Mouse (Mus musculus) heart, embryonic 13.5 days (tissue): ENCODE data around the gene B4galt7. TPM values are rescaled to one million over a fixed set of nuclear protein-coding genes. Genes with fewer than 3 reads are reported as not detected.
"Not testable (repeated sequence)": the region's sequence is repeated elsewhere in the genome, so short reads cannot be mapped to it uniquely, and the experiment has no call there.

Source experiments
- ATAC-seq: fragments of 200-750 bp; cut with Nextera tagmentation; 2 replicates; pipeline ENCODE4 v1.8.0; 2017; ENCODE audit warnings: moderate TSS enrichment; ENCODE audit not compliant: insufficient number of reproducible peaks, low FRiP score, low TSS enrichment; ENCODE audit errors: extremely low read depth
- H3K27ac ChIP-seq: fragments of 300-500 bp; sonication (generic); replicated peaks from 2 replicates; pipeline ENCODE4 v1.5.1; 2015; ENCODE audit warnings: moderate library complexity, mild to moderate bottlenecking, inconsistent platforms
- H3K27me3 ChIP-seq: fragments of 300-500 bp; sonication (generic); replicated peaks from 2 replicates; pipeline ENCODE4 v1.6.1; 2015; ENCODE audit warnings: mild to moderate bottlenecking, inconsistent platforms
- H3K36me3 ChIP-seq: fragments of 300-500 bp; sonication (generic); 2 replicates; pipeline ENCODE4 v1.6.1; 2015; ENCODE audit warnings: mild to moderate bottlenecking, inconsistent platforms
- H3K4me1 ChIP-seq: fragments of 300-500 bp; sonication (generic); 2 replicates; pipeline ENCODE4 v1.6.1; 2015; ENCODE audit warnings: inconsistent platforms
- H3K4me2 ChIP-seq: fragments of 300-500 bp; sonication (generic); 2 replicates; pipeline ENCODE4 v1.6.1; 2015; ENCODE audit warnings: inconsistent platforms, mild to moderate bottlenecking, moderate library complexity
- H3K4me3 ChIP-seq: fragments of 300-500 bp; sonication (generic); 2 replicates; pipeline ENCODE4 v1.5.1; 2015; ENCODE audit warnings: moderate library complexity, mild to moderate bottlenecking, inconsistent platforms
- H3K9ac ChIP-seq: fragments of 300-500 bp; sonication (generic); 2 replicates; pipeline ENCODE4 v1.6.1; 2015; ENCODE audit warnings: inconsistent platforms, mild to moderate bottlenecking, moderate library complexity
- H3K9me3 ChIP-seq: fragments of 300-500 bp; sonication (generic); 2 replicates; pipeline ENCODE4 v1.6.1; 2016; ENCODE audit warnings: inconsistent platforms
- WGBS: fragments of 180-500 bp; shearing (Covaris S2); methylation state at CpG from one replicate; pipeline ENCODE4 v1.1.7; 2015; ENCODE audit warnings: mixed read lengths; 5-methylcytosine and 5-hydroxymethylcytosine counted together
- polyA plus RNA-seq: library from polyadenylated mRNA; unstranded; fragments of >200 nt; fragmentation: Nextera tagmentation; extraction: Ambion mirVana; gene quantifications from 2 replicates; pipeline ENCODE4 v1.2.1, GENCODE M21; 2015

Gene B4galt7
- polyA plus RNA-seq, 1 experiment from 2014 or later, result 21.2 TPM

DNA sequence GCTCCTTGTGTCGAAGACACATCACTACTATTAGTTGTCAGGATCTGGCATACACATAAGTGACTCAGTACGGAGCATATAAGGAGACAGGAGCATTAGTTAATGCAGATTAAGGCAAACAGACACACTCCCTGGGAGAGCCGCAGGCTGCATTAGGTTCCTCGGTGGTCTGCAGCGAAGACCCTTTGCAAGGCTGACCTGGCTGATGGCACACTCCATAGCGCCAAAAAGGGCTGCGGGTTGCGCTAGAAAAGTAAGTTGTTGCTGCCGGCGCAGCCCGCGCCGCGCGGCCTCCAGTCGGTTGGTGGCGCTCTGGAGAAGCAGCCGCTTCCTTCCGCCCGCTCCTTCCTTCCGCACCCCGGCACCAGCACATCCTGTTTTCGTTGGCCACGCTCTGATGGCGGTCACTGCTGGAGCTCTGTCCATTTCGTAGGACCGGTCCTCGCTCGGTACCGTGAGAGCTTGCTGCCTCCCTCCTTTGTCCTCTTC is 35.0 kb downstream of the B4galt7 start, which contains the start of gene Ddx46:
Ddx46 (plus strand) TSS at position 389 of the 489 bp plus-strand sequence.
- H3K27ac ChIP-seq, result 0 out of 2 replicates have a peak within 1 kb of the TSS, but pooled peaks have one; percentile 25
- peaks cover 59% of the 10 kb centered on the region for H3K36me3 ChIP-seq
- peak within 1 kb of the TSS; percentile 87 for H3K4me3 ChIP-seq
- no peaks in the 10 kb centered on the region for H3K9me3 ChIP-seq
- 7% methylated on average over 28 of the region's 30 CpGs for WGBS
- peaks cover 22% of the 10 kb centered on the region for H3K4me1 ChIP-seq
- no peaks in the 10 kb centered on the region for H3K27me3 ChIP-seq
- ATAC-seq, result 0 out of 2 replicates have a peak, but pooled peaks have one; percentile 62
- peak within 1 kb of the TSS; percentile 95 for H3K9ac ChIP-seq
- peak within 1 kb of the TSS; percentile 94 for H3K4me2 ChIP-seq

DNA sequence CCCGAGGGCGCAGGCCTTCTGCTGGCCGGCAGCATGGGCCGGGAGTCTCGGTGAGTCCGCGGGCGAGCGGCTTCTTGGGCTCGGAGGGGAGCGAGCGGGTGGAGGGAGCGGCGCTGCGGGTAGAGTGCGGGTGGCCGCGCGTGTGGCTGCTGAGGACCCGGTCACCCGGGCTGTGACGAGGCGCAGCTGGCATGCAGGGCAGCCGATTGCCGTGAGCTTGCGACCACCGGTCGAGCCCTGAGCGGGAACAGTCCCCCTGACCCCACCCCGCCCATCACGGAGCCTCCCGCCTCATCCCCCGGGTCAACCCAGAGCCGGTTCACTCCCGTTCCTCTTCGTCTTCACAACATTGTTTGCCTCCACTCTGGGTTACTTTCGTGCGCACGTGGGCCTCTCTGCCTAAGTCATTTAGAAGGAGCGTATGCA is 35.5 kb downstream of the B4galt7 start:
- WGBS, result under 1% methylated on average over 40 of the region's 40 CpGs
- H3K4me1 ChIP-seq, result peaks cover 22% of the 10 kb centered on the region
- peak overlapping the region; percentile 87 for H3K4me3 ChIP-seq
- peak overlapping the region; percentile 95 for H3K9ac ChIP-seq
- H3K9me3 ChIP-seq, result no peaks in the 10 kb centered on the region
- peak overlapping the region; percentile 94 for H3K4me2 ChIP-seq
- H3K27me3 ChIP-seq, result no peaks in the 10 kb centered on the region
- 0 out of 2 replicates have a peak overlapping the region, but pooled peaks have one; percentile 25 for H3K27ac ChIP-seq
- H3K36me3 ChIP-seq, result peaks cover 59% of the 10 kb centered on the region
- ATAC-seq, result no peak; the same call in 1 of the 2 replicates

DNA sequence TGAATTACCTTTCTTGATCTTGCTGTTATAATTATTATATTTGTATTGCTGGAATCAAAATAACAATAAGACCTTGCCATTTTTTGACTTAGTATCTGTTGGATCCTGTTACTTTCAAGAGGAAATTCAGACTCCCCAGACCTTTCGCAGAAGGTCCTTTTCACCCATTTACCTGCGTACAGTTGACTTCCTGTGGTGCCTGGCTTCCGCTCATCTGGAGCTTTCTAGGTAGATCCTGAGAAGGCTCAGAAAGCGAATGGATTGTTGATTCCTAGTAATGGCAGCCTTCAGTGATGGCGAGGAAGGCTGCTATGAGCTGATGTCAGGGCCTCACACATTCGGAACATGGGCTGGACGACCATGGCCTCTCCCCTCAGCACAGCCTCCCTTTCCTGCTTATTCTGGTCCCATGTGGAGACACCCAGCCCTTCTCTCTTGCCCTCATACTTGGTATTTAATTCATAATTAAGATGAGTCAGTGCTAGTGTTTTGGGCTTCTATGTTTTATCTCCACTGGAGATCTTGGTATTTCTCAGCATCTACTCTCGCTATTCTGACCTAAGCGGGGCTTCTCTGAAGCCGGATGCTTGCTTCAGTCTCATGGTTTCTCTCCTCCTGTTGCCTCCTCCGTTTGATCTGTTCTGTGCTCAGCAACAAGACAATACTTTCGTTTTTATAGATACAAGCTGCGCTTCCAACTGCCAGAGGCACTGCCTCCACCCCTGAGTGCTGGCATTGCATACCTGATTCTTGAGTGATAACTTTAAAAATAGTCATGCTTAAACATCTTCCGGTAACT is 36.7 kb downstream of the B4galt7 start:
- no peak for ATAC-seq
- H3K36me3 ChIP-seq, result peaks cover 55% of the 10 kb centered on the region
- WGBS, result 86% methylated on average over 14 of the region's 14 CpGs
- peak overlapping the region; percentile 87 for H3K4me3 ChIP-seq
- H3K4me1 ChIP-seq, result peaks cover 22% of the 10 kb centered on the region
- peak overlapping the region; percentile 94 for H3K4me2 ChIP-seq
- H3K9me3 ChIP-seq, result no peaks in the 10 kb centered on the region
- no peak overlapping the region for H3K9ac ChIP-seq
- no peaks in the 10 kb centered on the region for H3K27me3 ChIP-seq
- H3K27ac ChIP-seq, result no peak overlapping the region

DNA sequence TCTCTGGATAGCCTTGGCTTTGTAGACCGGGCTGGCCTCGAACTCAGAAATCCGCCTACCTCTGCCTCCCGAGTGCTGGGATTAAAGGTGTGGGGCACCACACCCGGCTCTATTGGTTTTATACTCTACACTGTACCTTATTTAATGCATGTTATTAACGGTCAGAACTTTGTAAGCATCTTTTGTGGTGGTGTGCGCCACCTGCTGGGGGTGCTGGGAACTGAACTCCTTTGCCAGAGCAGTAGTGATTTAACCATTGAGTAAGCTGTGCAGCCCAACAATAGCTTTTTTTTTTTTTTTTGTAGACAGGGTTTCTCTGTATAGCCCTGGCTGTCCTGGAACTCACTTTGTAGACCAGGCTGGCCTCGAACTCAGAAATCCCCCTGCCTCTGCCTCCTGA is 40.8 kb downstream of the B4galt7 start:
- H3K4me3 ChIP-seq, H3K27ac ChIP-seq, H3K9me3 ChIP-seq, H3K9ac ChIP-seq, ATAC-seq, H3K27me3 ChIP-seq, H3K4me2 ChIP-seq: not testable (repeated sequence)
- peaks cover 55% of the 10 kb centered on the region for H3K36me3 ChIP-seq
- H3K4me1 ChIP-seq, result peaks cover 14% of the 10 kb centered on the region
- 41% methylated on average over 8 of the region's 8 CpGs for WGBS

DNA sequence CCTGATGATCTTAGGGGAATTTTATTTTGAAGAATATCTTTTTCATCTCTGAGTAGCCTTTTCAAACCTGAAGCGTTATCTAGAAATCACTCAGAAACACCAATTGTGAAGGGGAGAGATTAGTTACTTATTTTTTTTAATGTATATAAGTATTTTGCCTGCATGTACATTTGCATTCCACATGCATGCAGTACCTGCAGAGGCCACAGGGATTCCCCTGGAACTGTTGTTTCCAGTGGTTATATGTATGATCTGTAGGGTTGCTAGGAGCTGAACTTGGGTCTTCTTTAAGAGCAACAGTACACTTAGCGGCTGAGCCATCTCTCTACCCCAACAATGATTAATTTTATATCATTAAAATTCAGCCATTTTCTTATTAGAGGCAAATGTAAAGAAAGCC is 44.8 kb downstream of the B4galt7 start:
- Histone ChIP-seq H3K9ac (no peak overlapping the region), H3K4me2 (no peak overlapping the region), H3K36me3 (peaks cover 75% of the 10 kb centered on the region), H3K27ac (no peak overlapping the region), H3K9me3 (no peaks in the 10 kb centered on the region), H3K4me1 (no peaks in the 10 kb centered on the region), H3K4me3 (no peak overlapping the region), H3K27me3 (no peaks in the 10 kb centered on the region)
- ATAC-seq, result no peak
- 93% methylated on average over 2 of the region's 2 CpGs for WGBS

DNA sequence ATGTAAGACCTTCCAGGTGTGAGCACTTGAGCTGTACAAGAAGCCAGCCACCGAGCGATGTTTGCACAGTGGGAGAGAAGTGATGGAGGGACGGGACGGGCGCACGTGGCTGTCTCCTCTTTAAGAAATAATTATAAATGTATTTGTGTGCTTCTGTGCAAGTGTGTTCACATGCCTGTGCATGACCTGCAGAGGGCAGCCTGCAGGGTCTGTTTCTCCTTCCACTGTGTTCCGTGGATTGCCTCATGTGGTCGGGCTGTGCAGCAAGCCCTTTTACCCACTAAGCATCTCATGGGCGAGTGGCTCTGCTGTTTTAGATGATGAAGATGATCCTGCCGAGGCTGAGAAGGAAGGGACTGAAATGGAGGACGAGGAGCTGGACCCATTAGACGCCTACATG is 50.4 kb downstream of the B4galt7 start:
- no peak overlapping the region for H3K9ac ChIP-seq
- no peaks in the 10 kb centered on the region for H3K4me1 ChIP-seq
- H3K27me3 ChIP-seq, result no peaks in the 10 kb centered on the region
- peaks cover 100% of the 10 kb centered on the region for H3K36me3 ChIP-seq
- 90% methylated on average over 12 of the region's 12 CpGs for WGBS
- H3K9me3 ChIP-seq, result no peaks in the 10 kb centered on the region
- no peak overlapping the region for H3K4me2 ChIP-seq
- no peak overlapping the region for H3K4me3 ChIP-seq
- no peak overlapping the region for H3K27ac ChIP-seq
- ATAC-seq, result no peak

DNA sequence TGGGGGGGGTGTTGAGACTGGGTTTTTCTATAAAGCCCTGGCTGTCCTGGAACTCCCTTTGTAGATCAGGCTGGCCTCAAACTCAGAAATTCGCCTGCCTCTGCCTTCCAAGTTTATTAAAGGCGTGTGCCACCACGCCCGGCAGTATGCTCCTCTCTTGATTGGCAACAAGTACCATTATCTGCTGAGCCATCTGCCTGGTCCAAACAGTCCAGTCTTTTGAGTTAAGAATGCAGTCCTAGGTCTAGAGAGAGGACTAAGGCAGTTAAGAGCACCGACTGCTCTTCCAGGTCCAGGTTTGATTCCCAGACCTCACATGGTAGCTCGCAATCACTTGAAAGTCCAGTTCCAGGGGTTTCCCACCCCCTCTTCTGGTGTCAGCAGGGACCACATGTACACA is 51.3 kb downstream of the B4galt7 start:
- peaks cover 100% of the 10 kb centered on the region for H3K36me3 ChIP-seq
- H3K4me3 ChIP-seq, result no peak overlapping the region
- H3K27me3 ChIP-seq, result no peaks in the 10 kb centered on the region
- no peaks in the 10 kb centered on the region for H3K4me1 ChIP-seq
- no peaks in the 10 kb centered on the region for H3K9me3 ChIP-seq
- no peak overlapping the region for H3K27ac ChIP-seq
- ATAC-seq, result no peak
- WGBS, result 85% methylated on average over 6 of the region's 6 CpGs
- H3K4me2 ChIP-seq, result no peak overlapping the region
- no peak overlapping the region for H3K9ac ChIP-seq

Other genes starting within 250 kb of the B4galt7 start
- 73.5 and 81.7 TPM in 2 replicates for gene Lman2, start 237.1 kb upstream of the B4galt7 start, polyA plus RNA-seq
- gene Rgs14, start 230.2 kb upstream of the B4galt7 start, polyA plus RNA-seq, result 0.32 TPM in 2 replicates
- not detected in 2 replicates for gene Slc34a1, start 201.7 kb upstream of the B4galt7 start, polyA plus RNA-seq
- not detected in 2 replicates for gene Pfn3, start 184.7 kb upstream of the B4galt7 start, polyA plus RNA-seq
- 0.28 and 2.2 TPM in 2 replicates for gene F12, start 173.1 kb upstream of the B4galt7 start, polyA plus RNA-seq
- gene Grk6, start 154.8 kb upstream of the B4galt7 start, polyA plus RNA-seq, result 16.7 and 17.7 TPM in 2 replicates
- gene Prr7, start 135.6 kb upstream of the B4galt7 start, polyA plus RNA-seq, result not detected in 2 replicates
- gene Dbn1, start 111.8 kb upstream of the B4galt7 start, polyA plus RNA-seq, result 83.8 and 84.9 TPM in 2 replicates
- 402 and 437 TPM in 2 replicates for gene Pdlim7, start 86.2 kb upstream of the B4galt7 start, polyA plus RNA-seq
- 1.1 and 1.2 TPM in 2 replicates for gene Dok3, start 70.6 kb upstream of the B4galt7 start, polyA plus RNA-seq
- 29.6 and 30.6 TPM in 2 replicates for gene Ddx41, start 63.2 kb upstream of the B4galt7 start, polyA plus RNA-seq
- gene Fam193b, start 28.8 kb upstream of the B4galt7 start, polyA plus RNA-seq, result 19.9 and 23.7 TPM in 2 replicates
- 102 and 121 TPM in 2 replicates for gene Tmed9, start 26.2 kb upstream of the B4galt7 start, polyA plus RNA-seq
- gene Caml, start 23.1 kb downstream of the B4galt7 start, polyA plus RNA-seq, result 30.9 and 36.8 TPM in 2 replicates
- 18.7 and 18.8 TPM in 2 replicates for gene Ddx46, start 35.1 kb downstream of the B4galt7 start, polyA plus RNA-seq
- 51.5 and 53.4 TPM in 2 replicates for gene B230219D22Rik, start 93.2 kb downstream of the B4galt7 start, polyA plus RNA-seq
- 57.1 and 66.6 TPM in 2 replicates for gene Txndc15, start 114.8 kb downstream of the B4galt7 start, polyA plus RNA-seq
- 52.2 and 54.9 TPM in 2 replicates for gene Pcbd2, start 127.5 kb downstream of the B4galt7 start, polyA plus RNA-seq
- 0.15 TPM in 2 replicates for gene Catsper3, start 184.7 kb downstream of the B4galt7 start, polyA plus RNA-seq
- gene Pitx1, start 236.3 kb downstream of the B4galt7 start, polyA plus RNA-seq, result 0.17 and 1.5 TPM in 2 replicates